Mouse (Mus musculus): Measurements from ENCODE around the gene Htra1.

The Htra1 gene

GRCm38 (mm10) chr7:131011901-131012300, 76.0 kb downstream of the Htra1 start:
- DNase-seq (ENCODE audit: low spot score in 2 of 2) = no peak

DNA sequence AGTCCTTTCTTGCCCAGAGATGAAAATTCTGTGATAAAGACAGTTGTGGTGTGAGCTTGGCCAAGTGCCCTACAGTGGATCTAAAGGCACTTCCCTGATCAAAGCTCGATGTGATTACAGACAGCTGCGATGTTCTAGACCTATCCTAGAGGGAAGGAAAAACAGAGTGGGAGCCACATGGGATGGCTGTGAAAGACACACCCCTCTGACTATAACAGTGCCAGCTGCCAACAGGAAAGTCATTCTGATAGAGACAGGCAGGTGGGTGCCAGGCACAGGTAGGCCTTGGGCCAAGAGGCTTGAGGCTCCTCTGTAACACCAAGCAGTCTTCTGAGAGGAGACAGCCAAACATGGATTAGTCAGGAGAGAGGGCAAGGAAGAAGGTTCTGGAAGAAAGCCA, 83.3 kb downstream of the Htra1 start:
- DNase-seq (ENCODE audit: low spot score in 2 of 2) = no peak

- no peak for DNase-seq (ENCODE audit: low spot score in 2 of 2)
These were observed 88.9 kb downstream of the Htra1 start for GRCm38 (mm10) chr7:131024807-131025206.

GRCm38 (mm10) chr7:131027557-131027956, 91.6 kb downstream of the Htra1 start:
- DNase-seq (ENCODE audit: low spot score in 2 of 2) = no peak

GRCm38 (mm10) chr7:131031755-131032154, 95.8 kb downstream of the Htra1 start, which contains the start of gene Dmbt1:
Dmbt1 (plus strand) TSS chr7:131032053.
- DNase-seq (ENCODE audit: low spot score in 2 of 2) = no peak

Data from natural killer cell, adult 2 months (primary cell).